Mouse (Mus musculus): ENCODE measurements at regions not wholly inside any gene's neighbourhood (a gene's known extent, or its start where the extent isn't known, plus 50 kb on each side); places are given as distances from the start of the nearest gene placed in this dataset.
A peak's percentile ranks its signal among the peaks of the same experiment; 100 is the strongest.

DNA sequence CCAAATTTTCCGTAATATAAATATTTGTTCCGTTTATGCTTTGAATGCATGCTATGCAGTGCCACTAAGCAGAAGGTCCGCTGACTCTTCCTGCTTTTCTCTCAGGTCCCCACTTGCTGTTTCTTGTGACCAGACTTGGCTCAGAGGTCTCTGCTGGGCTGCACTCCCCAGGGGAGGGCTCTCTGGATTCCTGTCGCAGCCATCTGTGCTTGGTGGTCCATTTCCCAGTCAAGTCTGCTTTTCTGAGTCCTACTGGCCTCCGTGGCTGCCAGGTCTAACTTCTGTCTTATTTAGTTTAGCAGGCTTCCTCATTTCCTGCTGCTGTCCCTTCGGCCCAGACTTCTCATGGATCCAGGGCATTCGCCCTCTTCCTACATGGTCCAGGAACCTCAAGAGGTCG is 83.7 kb downstream of the Asb1 start:
- no peaks in the 10 kb centered on the region for H3K27me3 ChIP-seq (ENCODE audit: control insufficient read depth, insufficient read depth, low read length)
- no peak for TF ChIP-seq CTCF (IDR thresholded peaks at IDR 0.05; ENCODE audit: borderline replicate concordance, control insufficient read depth, extremely low read depth, insufficient read depth, low read length, poor library complexity)
- TF ChIP-seq POLR2A (IDR thresholded peaks at IDR 0.05; ENCODE audit: control insufficient read depth, extremely low read depth, insufficient read depth, low read length, poor library complexity): no peak

DNA sequence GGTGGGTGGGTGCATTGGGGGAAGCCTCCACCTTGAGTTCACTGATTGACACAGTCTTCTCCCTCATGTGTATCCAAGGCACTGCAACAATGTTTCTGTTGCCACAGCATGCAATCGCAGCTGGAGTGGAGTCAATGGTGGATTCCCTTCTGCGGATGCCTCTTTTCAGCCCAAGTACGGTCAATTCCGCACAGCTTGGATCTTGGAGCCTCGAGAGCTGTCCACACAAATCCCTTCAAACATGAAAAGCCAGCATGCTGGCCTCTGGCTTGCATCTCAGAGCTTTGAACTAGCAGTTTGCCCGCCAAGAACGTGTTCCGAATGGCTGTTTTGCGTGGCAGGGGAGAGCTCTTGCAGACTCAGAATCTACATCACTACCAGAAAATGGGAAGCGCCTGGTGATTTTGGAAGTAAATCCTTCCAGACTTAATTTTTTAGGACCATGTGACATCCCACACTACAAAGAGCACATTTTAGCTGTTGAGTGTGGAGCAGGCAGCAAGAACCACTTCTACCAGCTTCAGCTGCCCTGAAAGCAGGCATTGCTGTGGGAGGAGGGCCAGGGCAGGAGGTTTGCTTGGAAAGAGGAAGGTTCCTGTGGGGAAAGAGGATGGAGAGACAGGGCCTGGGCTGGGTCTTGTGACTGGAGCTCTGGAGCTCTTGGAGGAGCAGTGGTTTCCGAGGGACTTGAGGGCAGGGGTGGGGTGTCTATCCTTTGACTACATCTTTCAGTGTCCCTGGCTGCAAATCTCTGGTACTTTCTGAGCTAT is 84.4 kb downstream of the Asb1 start:
- no peak for DNase-seq
- H3K27me3 ChIP-seq (ENCODE audit: control insufficient read depth, insufficient read depth, low read length): no peaks in the 10 kb centered on the region
- H3K27ac ChIP-seq (ENCODE audit: control insufficient read depth, insufficient read depth, low read length): peak overlapping the region; percentile 98
- TF ChIP-seq POLR2A (IDR thresholded peaks at IDR 0.05; ENCODE audit: control insufficient read depth, extremely low read depth, insufficient read depth, low read length, poor library complexity) (no peak), CTCF (IDR thresholded peaks at IDR 0.05; ENCODE audit: borderline replicate concordance, control insufficient read depth, extremely low read depth, insufficient read depth, low read length, poor library complexity) (no peak)
- 91% methylated on average over 11 of the region's 11 CpGs for WGBS
- peaks cover 63% of the 10 kb centered on the region for H3K4me1 ChIP-seq (replicated peaks; ENCODE audit: control insufficient read depth, insufficient read depth, low read length)
- H3K36me3 ChIP-seq (ENCODE audit: control insufficient read depth, insufficient read depth, low read length): no peaks in the 10 kb centered on the region
- no peak overlapping the region for H3K4me3 ChIP-seq (ENCODE audit: control insufficient read depth, insufficient read depth, low read length)

More for the DNA sequence above, 83.7 kb downstream of the Asb1 start:
- WGBS: 54% methylated on average over 8 of the region's 8 CpGs
- Histone ChIP-seq H3K36me3 (ENCODE audit: control insufficient read depth, insufficient read depth, low read length) (no peaks in the 10 kb centered on the region), H3K4me3 (ENCODE audit: control insufficient read depth, insufficient read depth, low read length) (no peak overlapping the region), H3K27ac (ENCODE audit: control insufficient read depth, insufficient read depth, low read length) (no peak overlapping the region), H3K4me1 (replicated peaks; ENCODE audit: control insufficient read depth, insufficient read depth, low read length) (peaks cover 56% of the 10 kb centered on the region)
- no peak for DNase-seq

DNA sequence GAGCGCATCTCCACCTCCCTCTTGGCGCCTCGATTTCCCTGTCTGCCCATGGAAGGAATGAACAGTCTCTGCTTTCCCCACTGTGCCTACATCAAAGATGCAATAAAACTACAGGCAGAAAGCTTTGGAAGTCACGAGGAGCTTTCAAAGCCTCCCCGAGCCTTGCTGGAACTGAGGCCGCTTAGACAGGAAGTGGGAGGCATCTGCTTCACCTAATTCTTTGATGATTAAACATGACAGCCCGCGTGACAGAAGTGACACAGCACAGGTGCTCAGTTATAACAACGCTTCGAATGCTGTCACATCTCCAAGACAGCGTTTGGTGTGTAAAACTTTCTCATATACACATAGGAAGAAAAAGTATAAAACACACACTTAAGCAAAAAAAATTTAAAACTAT is 85.7 kb downstream of the Asb1 start:
- WGBS: 11% methylated on average over 11 of the region's 11 CpGs

DNA sequence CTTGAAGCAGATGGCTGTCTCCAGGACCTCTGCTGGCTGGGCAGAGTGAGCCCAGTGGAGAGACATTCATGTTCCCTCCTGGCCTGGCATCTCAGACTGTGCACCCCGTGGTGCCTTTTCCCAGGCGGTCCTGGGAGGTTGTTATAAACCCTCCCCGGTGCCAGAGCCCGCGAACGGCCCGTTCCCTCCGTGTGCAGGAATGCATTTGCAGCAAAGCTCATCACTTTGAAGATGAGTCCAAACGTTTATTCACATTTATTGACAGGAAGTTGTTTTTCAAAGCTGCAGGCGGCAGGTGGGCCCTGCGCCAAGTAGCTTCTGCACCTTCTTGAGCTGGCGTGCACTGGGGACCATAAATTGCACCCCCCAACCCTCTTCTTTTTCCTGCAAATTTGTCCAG is 89.9 kb downstream of the Asb1 start:
- 10% methylated on average over 12 of the region's 12 CpGs for WGBS
- H3K27me3 ChIP-seq (ENCODE audit: control insufficient read depth, insufficient read depth, low read length): no peaks in the 10 kb centered on the region
- H3K36me3 ChIP-seq (ENCODE audit: control insufficient read depth, insufficient read depth, low read length): no peaks in the 10 kb centered on the region
- peak; percentile 60 for DNase-seq
- H3K4me3 ChIP-seq (ENCODE audit: control insufficient read depth, insufficient read depth, low read length): no peak overlapping the region
- peaks cover 66% of the 10 kb centered on the region for H3K4me1 ChIP-seq (replicated peaks; ENCODE audit: control insufficient read depth, insufficient read depth, low read length)
- TF ChIP-seq POLR2A (IDR thresholded peaks at IDR 0.05; ENCODE audit: control insufficient read depth, extremely low read depth, insufficient read depth, low read length, poor library complexity) (no peak), CTCF (IDR thresholded peaks at IDR 0.05; ENCODE audit: borderline replicate concordance, control insufficient read depth, extremely low read depth, insufficient read depth, low read length, poor library complexity) (no peak)
- peak overlapping the region; percentile 84 for H3K27ac ChIP-seq (ENCODE audit: control insufficient read depth, insufficient read depth, low read length)

More for the DNA sequence above, 85.7 kb downstream of the Asb1 start:
- H3K36me3 ChIP-seq (ENCODE audit: control insufficient read depth, insufficient read depth, low read length): no peaks in the 10 kb centered on the region
- no peak overlapping the region for H3K4me3 ChIP-seq (ENCODE audit: control insufficient read depth, insufficient read depth, low read length)
- H3K4me1 ChIP-seq (replicated peaks; ENCODE audit: control insufficient read depth, insufficient read depth, low read length): peaks cover 62% of the 10 kb centered on the region
- DNase-seq: peak; percentile 75
- no peaks in the 10 kb centered on the region for H3K27me3 ChIP-seq (ENCODE audit: control insufficient read depth, insufficient read depth, low read length)
- TF ChIP-seq CTCF (IDR thresholded peaks at IDR 0.05; ENCODE audit: borderline replicate concordance, control insufficient read depth, extremely low read depth, insufficient read depth, low read length, poor library complexity): no peak
- TF ChIP-seq POLR2A (IDR thresholded peaks at IDR 0.05; ENCODE audit: control insufficient read depth, extremely low read depth, insufficient read depth, low read length, poor library complexity): no peak
- peak overlapping the region; percentile 98 for H3K27ac ChIP-seq (ENCODE audit: control insufficient read depth, insufficient read depth, low read length)

DNA sequence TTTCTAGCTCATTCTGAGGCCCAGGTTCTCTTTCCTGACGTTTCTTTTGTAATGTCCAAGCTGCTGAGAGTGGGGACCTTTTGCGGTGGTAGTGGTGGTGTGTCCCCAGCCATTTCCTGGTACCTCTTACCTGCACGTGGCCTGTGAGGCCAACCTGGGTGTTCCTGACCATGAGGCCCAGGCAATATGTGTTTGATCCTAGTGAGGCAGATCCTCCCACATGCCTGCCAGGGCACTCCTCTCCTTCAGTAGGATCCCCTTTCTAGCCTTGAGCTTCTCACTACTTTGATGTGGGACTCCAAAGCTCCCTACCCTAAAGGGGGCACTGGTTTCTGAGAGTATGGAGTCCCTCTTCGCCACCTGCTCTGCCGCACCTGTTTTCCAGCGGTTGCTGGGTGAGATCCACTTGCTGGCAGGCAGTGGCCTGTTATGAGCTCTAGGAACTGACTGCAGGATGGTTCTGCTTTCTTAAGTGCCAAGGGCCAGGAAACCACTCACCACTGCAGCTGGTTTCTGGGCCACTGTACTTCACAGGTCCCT is 90.6 kb downstream of the Asb1 start:
- Histone ChIP-seq H3K27ac (ENCODE audit: control insufficient read depth, insufficient read depth, low read length) (peak overlapping the region; percentile 84), H3K4me3 (ENCODE audit: control insufficient read depth, insufficient read depth, low read length) (0 out of 2 replicates have a peak overlapping the region, but pooled peaks have one; percentile 1), H3K27me3 (ENCODE audit: control insufficient read depth, insufficient read depth, low read length) (no peaks in the 10 kb centered on the region), H3K36me3 (ENCODE audit: control insufficient read depth, insufficient read depth, low read length) (no peaks in the 10 kb centered on the region), H3K4me1 (replicated peaks; ENCODE audit: control insufficient read depth, insufficient read depth, low read length) (peaks cover 59% of the 10 kb centered on the region)
- WGBS: 12% methylated on average over 6 of the region's 6 CpGs
- peak; percentile 74 for DNase-seq
- TF ChIP-seq POLR2A (IDR thresholded peaks at IDR 0.05; ENCODE audit: control insufficient read depth, extremely low read depth, insufficient read depth, low read length, poor library complexity): no peak
- no peak for TF ChIP-seq CTCF (IDR thresholded peaks at IDR 0.05; ENCODE audit: borderline replicate concordance, control insufficient read depth, extremely low read depth, insufficient read depth, low read length, poor library complexity)

DNA sequence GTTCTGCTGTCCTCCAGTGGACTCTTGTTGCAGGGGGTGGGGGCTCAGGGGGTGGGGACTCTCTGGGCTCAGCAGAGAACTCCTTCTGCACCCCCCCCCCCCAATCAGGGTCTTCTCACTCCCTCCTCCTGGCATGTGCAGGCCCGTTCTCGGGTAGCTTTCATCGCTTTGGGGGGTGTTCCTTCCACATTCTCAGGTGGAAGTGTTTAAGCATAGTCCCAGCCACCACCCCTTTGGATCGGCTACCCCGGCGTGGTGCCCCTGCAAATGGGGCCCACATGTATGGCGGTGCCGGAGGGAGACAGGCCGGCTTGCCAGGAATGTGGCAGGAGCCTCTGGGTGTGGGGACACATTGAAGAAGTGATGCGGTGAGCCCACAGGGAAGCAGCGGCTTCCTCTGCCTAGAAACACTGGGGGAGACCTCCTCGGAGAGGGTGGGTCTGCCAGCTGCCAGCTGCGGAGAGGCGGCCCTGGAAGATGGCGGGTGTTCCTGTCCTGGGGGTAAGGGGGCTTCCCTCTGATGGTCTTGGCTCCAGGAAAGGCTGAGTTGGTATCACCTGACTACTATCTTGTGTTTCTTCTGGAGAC is 92.7 kb downstream of the Asb1 start:
- WGBS: 88% methylated on average over 15 of the region's 15 CpGs
- no peaks in the 10 kb centered on the region for H3K36me3 ChIP-seq (ENCODE audit: control insufficient read depth, insufficient read depth, low read length)
- H3K4me1 ChIP-seq (replicated peaks; ENCODE audit: control insufficient read depth, insufficient read depth, low read length): peaks cover 48% of the 10 kb centered on the region
- DNase-seq: no peak
- H3K4me3 ChIP-seq (ENCODE audit: control insufficient read depth, insufficient read depth, low read length): no peak overlapping the region
- H3K27ac ChIP-seq (ENCODE audit: control insufficient read depth, insufficient read depth, low read length): no peak overlapping the region
- no peak for TF ChIP-seq CTCF (IDR thresholded peaks at IDR 0.05; ENCODE audit: borderline replicate concordance, control insufficient read depth, extremely low read depth, insufficient read depth, low read length, poor library complexity)
- TF ChIP-seq POLR2A (IDR thresholded peaks at IDR 0.05; ENCODE audit: control insufficient read depth, extremely low read depth, insufficient read depth, low read length, poor library complexity): no peak
- H3K27me3 ChIP-seq (ENCODE audit: control insufficient read depth, insufficient read depth, low read length): no peaks in the 10 kb centered on the region
